Mouse (Mus musculus) hindlimb bud, embryonic 11.5 days (tissue): ENCODE results near the gene Rpl3.
"Not testable (repeated sequence)": the region's sequence is repeated elsewhere in the genome, so short reads cannot be mapped to it uniquely, and the experiment has no call there.

ENCODE experiments used
- DNase-seq: peaks from one replicate; pipeline ENCODE4 v3.0.0-alpha.2; 2012; ENCODE audit warnings: low read depth, low spot score; ENCODE audit errors: extremely low spot score

Rpl3 gene

DNA sequence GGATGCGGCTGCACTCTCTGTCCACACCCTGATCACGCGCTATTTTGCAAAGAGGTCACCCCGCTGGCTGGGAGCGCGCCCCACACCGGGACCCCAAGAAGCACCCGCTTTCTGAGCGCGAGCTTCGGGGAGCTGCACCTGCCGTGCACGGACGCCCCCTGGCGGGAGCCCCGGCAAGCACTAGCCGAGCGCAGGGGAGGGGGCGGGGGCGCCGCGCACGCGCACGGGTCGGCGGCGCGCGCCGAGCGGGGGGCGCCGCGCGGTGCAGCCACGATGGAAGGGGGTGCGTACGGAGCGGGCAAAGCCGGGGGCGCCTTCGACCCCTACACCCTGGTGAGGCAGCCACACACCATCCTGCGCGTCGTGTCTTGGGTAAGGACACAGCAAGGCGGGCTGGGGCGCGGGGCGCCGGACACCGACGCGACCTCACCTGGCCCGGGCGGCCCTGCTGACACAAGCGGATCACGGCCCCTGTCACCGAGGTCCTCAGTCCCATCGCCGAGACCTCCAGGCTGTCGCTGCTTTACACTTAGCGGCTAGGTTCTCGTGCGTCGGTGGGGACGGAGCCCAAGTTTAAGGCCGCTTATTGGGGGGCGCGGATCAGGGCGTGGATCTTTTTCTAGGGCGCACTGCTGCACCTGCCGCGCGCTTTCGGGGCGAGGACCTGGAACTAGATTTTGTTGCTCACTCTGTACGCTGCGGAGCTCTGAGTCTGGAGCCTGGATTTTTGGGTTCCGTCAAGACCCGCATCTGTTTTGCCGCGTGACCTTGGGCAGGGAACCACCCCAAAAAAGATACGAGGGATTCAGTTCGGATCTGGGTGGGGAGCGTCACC, at the start of gene Rpl3, which contains the start of gene Syngr1:
Rpl3 (minus strand) TSS at position 748 of the 835 bp plus-strand sequence.
Syngr1 (plus strand) TSS at position 214 of the 835 bp plus-strand sequence.
- no peak for DNase-seq

DNA sequence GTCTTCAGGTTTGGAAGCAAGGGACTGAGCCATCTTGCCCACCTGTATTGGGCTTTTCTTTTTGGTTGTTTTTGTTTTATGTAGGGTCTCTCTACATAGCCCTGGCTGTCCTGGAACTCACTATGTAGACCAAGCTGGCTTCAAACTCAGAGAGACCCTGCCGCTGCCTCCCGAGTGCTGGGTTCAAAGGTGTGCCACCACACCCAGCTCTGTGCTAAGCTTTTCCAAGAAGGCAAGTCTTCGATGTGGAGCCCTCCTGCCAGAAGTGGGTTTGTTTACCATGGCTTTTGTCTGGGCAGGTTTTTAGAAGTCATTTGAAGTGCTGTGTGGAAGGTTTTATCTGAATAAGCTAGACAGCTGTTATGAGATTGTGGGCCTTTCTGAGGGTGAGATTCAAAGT, 49.2 kb upstream of the Rpl3 start:
- DNase-seq: no peak

DNA sequence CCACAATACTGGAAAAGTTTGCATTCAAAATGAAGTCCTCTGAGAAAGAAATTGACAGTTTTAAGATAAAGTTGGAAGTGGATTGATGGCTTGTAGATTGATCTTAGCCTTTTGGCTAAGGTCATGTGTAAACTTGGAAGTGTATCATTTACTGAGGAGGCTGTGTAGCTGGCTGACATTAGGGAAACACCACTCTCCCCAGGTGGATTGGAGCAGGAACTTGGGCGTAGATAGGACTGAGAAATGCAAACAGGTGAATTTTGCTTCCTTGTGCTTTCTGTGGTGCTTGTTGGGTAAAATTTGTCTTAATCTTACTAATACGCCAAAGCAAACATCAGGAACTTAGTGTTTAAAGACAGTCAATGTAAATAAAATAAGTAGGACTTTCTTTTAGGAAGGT, 48.6 kb upstream of the Rpl3 start:
- DNase-seq: no peak

DNA sequence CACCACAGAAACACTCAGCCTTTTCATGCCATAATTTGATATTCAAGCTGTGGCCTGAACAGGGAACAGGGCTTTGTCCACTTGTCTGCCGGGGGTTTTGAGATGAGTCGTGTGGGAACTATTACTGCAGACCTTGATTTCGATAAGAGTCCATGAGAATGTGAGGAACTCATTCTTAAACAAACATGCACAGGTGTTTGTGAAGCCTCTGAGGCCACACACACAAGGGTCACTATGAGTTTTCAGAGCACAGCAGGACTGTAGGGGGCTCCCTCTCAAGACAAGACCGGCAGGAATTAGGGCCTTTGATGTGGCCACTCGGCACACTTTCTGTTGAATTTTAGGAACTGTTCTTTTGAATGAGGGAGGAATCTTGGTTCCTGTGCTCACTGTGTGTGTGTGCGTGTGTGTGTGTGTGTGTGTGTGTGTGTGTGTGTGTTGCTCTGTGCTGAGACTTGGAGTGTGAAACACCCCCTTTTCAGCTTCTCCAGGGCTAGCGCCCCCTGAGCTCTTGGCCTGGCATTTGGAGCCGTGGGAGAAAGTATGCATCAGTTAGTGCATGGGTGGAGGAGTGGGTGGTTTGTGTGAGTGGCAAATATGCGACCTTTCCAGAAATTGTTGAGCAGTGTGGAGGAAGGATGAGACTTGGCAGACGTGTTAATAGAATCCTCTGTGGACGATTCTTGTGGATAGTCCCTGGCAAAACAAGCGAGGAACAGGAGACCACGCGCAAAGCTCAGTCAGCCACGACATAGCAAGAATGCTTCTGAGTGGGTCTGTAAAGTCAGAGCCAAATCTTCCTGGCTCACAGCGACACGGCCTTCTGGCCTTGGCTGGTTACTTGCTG, 46.5 kb upstream of the Rpl3 start:
- no peak for DNase-seq

DNA sequence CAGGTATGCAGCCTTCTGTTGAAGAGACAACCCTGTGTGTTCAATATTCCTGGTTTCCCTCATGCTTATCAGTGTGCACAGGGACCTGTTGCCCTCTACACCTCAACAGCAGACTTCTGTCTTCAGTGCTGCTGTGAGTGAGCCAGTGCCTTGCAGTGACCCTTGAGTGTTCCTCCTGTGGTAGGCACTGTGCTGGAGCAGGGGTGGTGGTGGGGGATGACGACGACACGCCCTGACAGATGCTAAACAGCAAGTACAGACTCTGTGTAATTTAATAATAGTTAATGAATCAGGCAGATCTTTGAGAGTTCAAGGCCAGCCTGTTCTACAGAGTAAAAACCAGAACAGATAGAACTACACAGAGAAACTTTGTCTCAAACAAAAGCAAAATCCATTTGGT, 45.0 kb upstream of the Rpl3 start:
- no peak for DNase-seq

DNA sequence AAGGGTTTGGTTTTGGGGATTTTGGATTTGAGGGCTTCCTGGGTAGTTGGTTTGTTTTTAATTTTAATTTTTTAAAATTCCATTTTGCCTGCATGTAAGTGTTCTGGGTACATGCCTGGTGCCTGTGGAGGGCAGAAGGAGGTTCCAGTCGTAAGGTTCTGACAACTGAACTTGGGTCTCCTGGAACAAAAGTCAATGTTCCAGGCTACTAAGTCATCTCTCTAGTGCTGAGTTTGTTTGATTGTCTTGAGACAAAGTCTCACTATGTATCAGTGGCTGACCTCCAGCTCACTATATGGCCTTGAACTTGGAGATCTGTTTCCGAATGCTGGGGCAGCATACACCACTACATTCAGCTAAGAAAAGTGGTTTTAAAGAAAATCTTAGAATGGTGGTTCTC, 43.8 kb upstream of the Rpl3 start:
- no peak for DNase-seq

DNA sequence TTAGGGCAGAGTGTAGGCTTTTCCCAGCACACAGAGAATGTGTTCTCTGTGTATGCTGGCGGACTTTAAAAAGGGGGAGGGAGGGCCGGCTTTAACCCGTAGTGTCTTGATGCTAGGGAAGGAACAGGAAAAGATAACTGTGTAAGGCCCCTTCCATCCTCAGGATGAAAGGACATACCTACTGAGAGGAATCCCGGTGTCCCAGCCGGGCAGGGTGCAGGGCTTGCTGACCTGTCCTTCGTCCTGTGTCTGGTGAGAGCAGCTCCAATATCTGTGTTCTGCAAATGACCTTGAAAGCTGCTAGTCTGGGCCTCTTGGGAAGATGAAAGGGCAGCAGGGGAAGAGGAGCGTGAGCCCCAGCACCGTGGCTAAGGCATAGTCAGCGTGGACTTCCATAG, 42.8 kb upstream of the Rpl3 start:
- DNase-seq: no peak

DNA sequence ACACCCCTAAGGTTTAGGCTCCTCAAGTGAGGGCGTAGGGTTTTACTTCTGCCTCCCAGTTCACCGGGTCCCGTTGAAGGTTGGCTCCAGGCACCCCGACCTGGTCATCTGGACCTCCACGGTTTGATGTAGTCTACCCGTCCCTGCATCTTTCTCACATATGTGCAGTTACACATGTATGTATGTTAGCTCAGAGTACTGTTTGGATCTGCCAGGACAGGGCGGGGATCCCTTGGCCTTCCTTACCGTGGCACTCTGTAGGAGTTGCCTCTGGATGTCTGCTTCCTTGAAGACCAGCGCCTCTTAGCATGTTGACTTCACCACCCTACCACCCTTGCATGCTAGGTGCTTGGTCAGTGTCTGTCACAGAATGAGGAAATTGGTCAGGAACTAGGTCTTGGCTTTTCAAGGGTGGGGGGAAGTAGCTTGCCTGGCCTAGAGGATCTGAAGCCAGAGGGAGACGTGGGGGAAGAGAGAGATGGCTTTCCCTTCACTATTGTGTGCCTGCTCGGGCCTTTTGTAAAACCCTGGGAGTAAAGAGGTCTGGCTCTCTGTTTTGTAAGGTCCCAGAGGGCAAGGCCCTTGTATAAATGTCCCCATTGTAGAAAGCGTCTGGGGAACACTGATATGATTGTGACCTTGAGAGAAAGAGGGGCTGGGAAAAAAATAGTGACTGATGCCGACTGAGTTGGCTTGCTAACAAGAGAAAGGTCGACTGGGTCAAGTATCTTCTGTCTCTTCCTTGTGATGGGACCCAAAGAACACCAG, 42.2 kb upstream of the Rpl3 start:
- DNase-seq: peak; percentile 2

DNA sequence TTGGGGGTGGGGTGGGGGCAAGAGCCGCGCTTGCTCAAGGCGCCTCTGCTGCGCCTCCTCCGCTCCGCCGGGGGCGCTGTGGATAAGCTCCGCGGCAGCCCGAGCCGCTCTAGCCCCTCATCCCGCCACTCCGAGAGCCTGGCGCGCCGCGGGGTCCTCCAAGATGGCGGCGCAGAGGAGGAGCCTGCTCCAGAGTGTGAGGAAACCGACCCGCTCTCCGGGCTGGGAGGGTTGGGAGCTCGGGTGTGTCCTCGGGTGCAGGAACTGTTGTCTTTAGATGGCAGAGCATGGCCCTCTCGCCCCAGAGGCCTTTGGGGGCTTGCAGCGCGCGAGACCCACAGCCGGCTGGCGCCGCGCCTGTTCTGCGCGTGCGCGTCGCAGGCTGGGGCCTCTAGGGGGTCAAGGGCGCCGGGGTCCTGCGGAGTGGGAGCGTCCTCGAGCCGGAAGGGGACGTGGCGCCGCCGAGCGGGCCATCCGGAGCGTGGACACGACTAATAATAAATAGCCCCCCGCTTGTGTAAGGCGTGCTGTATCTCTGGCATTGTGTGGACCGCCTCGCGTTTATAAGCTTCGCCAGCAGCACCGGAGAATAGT, 41.4 kb upstream of the Rpl3 start, which contains the start of gene Tab1:
Tab1 (plus strand) TSS at position 135 of the 594 bp plus-strand sequence.
- DNase-seq: peak; percentile 57

DNA sequence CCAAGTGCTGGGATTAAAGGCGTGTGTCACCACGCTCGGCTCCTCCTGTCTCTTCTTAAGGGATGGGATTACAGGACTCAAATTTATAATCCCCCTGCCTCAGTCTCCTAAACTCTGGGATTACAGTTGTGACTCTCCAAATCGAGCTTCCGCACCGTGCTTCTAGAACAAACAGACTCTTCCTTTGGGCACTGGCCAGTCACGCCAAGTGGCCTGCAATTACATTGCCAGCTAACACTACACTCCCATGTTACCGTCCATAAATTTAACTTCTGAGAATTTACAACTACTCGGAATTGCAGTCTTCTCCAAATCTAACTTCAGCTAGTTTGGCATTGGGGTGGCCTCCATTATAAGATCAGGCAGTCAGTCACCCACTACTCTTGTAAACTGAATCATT, 40.8 kb upstream of the Rpl3 start:
- no peak for DNase-seq

DNA sequence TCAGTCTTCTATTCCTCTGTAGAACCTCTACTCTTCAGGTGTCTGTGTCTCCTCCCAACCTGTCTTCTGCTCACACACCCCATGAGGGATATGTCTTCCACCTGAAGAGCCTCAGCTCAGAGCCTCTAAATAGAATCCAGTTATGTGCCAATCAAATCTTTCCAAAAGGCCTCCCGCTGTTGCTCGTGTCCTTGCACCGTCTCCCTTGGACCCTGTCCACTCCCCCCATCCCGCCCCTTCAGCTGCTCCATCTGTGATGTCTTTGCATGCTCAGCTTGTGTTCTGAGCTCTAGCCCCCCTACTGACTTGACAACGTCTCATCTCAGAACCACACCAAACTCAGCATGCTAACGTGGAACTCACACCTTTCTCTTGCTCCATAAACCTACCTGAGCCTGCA, 39.8 kb upstream of the Rpl3 start:
- no peak for DNase-seq

DNA sequence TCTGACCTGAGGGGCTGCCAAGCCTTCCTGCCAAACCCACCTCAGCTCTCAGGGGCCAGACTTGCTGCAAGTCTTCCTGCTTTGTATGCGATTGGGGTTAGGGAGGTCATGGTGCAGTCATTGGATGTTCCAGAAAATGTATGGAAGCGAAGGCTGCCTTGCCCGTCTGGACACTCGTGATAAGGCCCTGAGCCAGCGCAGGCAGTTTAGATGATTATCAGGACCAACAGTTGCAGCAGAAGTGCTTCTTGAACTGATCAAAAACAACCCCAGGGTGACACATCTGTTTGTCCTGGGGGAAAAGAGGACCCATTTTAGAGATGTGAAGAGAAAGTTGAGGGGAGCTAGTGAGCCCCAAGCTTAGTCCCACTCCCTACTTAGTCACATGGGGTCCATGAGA, 39.0 kb upstream of the Rpl3 start:
- DNase-seq: no peak

DNA sequence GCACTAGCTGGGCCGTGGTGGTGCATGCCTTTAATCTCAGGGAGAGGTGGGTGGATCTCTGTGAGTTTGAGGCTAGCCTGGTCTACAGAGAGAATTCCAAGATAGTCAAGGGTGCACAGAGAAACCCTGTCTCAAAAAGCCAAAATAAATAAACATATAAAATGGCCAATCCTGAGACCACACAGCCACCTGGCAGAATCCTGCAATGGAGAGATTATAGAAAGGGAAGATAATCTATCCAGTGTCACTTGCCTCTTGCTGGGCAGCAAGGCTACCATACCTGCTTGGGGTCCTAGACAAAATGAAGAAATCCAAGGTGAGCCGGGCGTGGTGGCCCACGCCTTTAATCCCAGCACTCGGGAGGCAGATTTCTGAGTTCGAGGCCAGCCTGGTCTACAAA, 38.3 kb upstream of the Rpl3 start:
- DNase-seq: no peak

DNA sequence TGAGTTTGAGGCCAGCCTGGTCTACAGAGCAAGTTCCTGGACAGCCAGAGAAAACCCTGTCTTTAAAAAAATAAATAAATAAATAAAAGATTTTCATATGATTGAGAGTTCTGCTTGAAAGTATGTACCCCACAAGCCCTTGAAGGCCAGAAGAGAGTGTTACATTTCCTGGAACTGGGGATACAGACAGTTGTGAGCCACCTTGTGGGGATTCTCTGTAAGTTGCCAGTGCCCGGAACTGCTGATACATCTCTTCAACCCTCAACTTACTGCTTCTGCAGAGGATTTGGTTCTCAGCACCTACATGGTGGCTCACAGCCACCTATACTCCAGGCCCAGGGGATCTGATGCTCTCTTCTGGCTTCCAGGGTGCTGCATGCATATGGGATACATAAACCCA, 35.5 kb upstream of the Rpl3 start:
- DNase-seq: no peak

DNA sequence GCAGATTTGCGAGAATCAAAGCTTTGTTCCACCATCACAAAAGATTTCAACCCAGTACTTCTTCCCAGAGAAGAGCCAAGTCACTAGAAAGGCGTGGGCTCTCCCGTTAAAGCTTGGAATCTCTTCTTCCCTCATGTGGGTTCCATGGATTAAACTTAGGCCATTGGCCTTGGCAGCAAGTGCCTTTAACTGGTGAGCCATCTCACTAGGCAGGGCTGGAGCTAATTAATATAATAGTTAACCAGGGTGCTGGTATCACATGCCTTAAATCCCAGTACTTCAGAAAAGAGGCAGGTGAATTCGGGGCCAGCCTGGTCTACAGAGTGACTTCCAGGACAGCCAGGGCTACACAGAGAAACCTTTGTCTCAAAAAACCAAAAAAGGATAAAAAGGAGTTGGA, 33.0 kb upstream of the Rpl3 start:
- no peak for DNase-seq

DNA sequence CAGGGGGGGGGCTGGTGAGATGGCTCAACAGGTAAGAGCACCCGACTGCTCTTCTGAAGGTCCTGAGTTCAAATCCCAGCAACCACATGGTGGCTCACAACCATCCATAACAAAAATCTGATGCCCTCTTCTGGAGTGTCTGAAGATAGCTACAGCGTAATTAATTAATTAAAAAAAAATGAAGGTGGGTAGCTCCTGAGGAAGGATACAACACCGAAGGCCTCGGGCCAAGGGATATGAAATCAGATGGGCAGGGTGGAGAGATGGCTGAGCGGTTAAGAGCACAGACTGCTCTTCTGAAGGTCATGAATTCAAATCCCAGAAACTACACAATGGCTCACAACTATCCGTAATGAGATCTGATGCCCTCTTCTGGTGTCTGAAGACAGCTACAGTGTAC, 30.8 kb upstream of the Rpl3 start:
- not testable (repeated sequence) for DNase-seq

DNA sequence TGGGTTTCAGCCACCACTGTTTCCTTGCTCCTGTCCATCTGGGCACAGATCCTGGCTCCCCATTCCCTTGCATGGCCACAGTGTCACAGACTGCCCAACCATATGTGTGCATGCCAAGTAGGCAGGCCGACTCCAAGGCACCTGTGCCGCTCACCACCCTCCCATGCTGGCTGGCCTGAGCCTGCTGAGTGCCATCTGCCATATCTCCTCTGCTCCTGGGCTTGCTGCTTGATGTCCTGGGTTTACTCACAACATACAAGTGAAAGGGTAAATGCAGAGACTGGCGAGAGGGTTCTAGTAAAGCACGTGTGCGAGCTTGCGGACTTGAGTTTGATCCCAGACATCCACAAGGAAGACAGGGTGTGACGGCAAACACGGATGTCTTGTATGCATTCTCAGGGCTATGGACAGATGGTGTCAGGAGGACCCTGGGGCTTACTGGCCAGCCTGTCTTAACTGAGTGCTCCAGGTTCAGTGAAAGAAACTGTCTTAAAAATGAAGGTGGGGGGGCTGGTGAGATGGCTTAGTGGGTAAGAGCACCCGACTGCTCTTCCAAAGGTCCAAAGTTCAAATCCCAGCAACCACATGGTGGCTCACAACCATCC, 30.2 kb upstream of the Rpl3 start:
- no peak for DNase-seq

DNA sequence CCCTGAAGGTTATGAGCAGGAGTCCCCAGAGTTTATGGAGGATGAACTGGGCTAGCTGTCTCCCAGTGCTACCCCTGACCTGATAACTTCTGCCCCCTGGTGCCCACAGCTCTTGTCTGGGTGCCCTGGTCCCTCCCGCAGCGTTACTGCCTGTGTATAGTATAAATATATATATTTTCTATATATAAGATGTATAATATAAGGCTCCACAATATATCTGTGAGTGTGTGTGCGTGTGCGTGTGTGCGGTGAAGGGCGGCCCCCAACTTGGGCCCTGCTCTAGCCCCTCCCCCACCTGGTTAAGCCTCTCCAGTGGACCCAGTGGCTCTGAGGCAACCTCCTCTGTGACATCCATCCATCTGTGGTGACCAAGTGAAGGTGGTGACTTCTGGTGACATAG, 27.4 kb upstream of the Rpl3 start:
- no peak for DNase-seq

DNA sequence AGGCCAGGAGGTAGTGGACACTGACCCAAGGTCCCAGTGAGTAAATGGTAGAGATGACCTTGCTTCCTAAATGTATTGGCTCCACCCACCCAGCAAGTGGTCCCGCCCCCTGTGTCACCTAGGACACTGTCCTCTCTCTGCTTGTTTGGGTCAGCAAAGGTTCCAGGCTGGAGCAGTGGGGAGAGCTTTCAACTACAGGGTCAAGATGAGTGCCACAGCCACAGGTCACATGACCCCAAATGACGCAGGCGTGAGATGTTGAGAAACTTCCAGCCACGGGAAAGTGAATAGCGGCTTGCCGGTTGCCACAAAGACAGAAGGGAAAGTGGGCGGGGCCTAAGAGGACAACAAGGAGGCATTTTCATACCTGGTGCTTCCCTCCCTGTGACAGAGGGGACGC, 25.5 kb upstream of the Rpl3 start:
- DNase-seq: no peak
